Mouse (Mus musculus): ENCODE measurements around the gene Otof.

Otof gene

DNA sequence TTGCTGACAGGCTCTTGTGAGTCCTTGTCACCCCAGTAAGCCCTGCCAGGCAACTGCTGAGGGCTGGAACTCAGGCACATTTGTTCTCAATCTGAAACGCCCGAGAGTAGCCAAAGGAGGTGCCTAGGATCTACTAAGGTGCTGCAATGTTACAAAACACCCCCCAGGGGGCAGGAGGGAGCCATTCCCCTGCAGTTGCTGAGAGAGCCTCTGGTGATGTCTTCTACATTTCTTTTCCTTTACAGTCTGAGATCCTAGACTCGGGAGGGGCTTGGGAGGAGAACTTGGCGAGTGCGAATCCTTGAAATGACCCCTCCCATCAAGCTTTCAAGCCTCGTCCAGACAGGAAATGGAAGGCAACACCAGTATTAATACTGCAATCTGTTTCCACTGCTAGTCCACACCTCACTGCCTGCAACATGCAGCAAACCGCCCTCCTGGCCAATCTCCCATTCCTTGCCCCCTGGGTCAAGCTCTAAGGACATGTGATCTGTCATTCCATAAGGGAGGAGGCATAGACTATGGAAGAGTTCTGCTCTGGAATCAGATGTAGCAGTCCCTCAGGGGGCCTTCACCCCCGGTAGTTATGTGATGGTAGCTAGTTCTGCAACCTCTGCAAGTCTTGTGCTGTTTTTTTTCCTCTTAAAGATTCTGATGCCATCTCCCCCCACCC lies 38.0 kb downstream of the Otof start:
- DNase-seq (ENCODE audit: inconsistent ontology term): peak; percentile 61

DNA sequence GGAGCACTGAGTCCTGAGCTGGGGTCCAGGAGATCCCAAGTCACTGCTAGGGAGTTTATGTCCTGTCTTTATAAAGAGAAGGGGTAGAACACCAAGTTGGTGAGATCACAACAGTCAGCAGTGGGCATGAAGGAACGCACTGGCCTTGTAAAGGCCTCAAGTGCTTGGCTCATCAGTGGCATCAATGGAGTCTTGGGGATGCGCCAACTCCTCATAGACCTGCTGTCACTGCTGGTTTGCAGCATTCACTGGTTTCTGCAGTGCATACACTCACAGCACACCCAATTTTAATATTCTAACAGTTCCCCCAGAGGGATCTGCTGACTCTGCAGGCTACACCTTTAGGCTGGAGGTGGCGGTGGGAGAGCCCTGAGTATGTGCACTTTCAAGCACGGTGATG lies 38.6 kb downstream of the Otof start:
- no peak for DNase-seq (ENCODE audit: inconsistent ontology term)

DNA sequence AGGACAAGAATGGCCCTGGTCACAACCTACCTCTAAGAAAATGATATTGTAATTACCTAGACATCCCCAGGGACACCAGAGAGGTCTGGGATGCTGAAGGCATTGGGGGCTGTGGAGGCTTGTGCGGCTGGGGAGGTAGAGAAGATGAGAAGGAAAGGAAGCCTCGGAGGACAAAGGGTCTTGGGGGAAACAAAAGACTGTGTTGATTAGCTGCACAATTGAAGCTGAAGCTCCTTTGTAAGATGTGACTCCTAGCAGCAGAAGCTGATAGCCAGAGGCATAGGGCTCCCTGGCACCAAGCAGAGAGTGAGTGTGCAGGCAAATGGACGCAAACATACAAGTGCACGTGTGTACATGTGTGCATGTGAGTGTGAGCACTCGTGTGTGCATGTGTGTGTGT lies 45.1 kb downstream of the Otof start:
- DNase-seq (ENCODE audit: inconsistent ontology term): no peak

DNA sequence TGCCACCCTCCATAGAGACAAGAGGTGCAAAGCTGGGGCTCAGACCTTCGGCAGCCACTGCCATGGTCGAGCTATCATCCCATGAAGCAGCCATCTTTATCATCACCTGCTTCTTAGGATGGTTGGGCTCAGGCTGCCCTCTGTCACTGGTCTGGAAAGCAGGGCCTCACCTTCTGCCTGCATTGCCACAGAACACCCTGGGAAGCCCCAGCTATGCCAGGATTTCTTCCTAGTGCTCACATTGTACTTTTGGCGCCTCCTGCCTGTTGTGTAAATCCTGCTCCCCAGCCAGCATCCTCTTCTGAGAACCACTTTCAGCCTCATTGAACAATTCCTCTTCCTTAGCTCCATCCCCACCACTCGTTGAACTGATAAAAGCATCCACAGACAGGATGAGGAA lies 45.9 kb downstream of the Otof start:
- DNase-seq (ENCODE audit: inconsistent ontology term): no peak

DNA sequence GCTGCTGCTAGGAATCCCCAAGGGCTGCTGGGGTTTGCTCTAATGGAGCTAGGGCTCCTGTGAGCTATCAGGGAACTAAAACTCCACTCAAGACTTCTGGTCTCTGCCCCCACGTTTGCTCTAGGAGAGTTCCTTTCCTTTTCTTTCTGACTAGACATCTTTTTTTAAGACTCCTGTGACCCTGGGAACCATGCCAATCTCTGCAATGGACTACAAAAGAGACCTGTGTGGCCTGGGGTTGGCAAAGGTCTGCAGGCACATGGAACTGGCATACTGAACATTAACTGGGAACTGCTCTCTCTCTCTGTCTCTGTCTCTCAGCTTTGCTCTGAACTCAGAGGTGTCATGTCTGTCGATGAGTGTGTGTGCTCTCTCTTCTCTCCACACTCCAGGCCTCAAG lies 46.4 kb downstream of the Otof start:
- no peak for DNase-seq (ENCODE audit: inconsistent ontology term)

DNA sequence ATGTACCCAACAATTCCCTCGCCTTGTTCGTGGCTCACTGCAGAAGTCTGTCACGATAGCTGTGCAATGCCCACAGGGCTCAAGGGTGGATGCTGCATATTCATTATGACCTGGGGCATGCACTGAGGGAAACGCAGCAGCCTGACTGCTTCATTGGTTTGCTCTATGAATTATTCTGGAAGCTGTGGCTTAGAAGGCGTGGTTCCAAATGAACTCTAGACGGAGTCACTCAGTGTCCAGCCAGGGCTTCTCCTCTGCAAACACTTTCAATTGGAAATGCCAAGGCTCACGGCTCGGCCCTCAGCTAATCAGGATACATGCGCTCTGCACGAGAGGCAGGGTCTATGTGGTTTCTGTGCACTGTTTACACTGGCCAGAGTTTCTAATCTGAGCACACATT lies 50.2 kb downstream of the Otof start:
- DNase-seq (ENCODE audit: inconsistent ontology term): no peak

DNA sequence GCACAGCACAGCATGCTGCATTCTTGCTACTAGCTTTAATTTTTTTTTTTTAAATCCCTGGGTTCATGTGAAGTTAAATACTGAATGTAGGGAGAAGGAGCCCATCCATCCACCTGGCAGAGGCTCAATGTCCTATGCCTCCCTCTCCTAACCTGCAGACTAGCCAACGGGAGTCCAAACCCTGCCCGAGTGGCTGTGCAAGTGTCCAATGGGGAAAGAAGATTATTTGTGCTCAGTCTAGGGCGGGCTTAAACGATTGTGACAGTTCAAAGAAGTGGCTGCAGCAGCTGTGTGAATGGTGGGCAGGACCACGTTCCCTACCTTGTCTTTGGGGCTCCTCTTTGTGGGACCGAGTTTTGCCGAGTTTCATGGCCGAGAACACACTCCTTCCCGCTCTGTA lies 54.9 kb downstream of the Otof start:
- DNase-seq (ENCODE audit: inconsistent ontology term): no peak

DNA sequence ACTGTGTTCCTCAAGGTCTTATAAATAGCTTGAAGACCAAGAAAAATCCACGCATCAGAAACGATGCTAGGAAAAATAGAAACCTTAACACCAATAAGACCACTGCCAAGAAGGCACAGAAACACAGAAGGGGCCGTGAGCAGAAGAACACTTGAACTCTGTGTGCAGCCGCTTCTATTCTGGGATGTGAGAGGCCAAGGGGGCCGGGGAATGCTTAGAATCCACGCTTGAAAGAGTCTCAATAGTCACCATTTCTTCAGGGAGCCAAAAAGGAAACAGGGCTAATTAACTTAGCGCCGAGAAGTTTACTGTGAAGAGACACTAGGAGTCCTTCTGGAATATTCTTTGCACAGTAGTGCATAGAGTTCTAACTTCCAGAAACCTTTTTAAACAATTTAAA lies 60.6 kb downstream of the Otof start:
- DNase-seq (ENCODE audit: inconsistent ontology term): peak; percentile 33

DNA sequence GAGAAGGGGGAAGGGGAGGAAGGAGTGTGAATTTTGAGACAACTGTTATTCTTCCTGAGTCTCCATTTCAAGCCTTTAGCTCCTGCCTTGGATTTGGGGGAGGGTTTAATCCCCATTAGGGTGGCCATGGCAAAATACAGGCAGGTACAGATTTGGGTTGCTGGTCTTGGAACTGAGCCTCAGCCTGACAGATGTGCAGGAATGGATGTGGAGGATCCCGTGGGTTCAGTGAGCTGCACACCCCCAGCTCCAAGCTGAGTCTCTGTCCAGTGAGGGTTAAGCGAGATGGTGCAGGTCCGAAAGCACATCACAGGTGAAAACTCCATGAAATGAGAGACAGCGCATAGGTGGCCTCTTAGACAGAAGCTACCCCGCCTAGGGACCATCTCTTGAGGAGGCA lies 61.2 kb downstream of the Otof start:
- no peak for DNase-seq (ENCODE audit: inconsistent ontology term)

DNA sequence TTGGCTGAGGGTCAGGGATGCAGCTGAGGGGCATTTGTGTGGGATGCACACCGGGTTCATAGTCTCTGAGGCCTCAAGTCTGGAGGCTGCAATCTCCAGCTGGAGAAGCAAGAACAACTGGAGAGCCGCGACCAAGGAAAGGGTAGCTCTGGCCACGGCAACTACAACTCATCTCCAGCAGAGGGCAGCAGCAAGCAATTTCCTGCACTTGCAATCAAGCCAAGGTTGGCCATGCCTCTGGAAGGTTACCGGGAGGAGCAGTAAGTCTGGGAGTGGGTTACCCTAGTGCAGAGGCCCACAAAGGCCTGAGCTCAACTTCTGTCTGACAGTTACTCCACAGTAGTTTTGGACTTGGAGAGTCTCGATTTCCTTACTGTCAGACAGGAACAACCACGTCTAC lies 70.3 kb downstream of the Otof start:
- DNase-seq (ENCODE audit: inconsistent ontology term): peak; percentile 55

DNA sequence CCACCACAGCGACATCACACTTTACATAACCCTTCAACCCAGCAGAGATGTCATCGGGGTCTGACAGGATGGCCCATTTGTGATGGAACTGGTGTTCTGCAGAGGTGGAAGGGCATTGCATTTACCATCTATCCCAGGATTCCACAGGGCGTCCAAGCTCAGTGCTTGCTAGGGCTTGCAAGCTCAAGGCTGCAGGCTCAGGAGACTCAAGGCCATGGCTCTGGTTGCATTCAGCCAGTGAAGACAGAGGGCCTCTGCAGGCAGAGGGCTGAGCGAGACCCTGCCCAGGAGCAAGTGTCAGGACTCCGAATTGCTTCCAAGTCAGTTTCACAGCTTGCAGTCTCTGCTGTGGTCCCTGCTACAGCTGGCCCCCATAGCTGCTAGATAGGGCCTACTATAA lies 71.9 kb downstream of the Otof start:
- DNase-seq (ENCODE audit: inconsistent ontology term): no peak

DNA sequence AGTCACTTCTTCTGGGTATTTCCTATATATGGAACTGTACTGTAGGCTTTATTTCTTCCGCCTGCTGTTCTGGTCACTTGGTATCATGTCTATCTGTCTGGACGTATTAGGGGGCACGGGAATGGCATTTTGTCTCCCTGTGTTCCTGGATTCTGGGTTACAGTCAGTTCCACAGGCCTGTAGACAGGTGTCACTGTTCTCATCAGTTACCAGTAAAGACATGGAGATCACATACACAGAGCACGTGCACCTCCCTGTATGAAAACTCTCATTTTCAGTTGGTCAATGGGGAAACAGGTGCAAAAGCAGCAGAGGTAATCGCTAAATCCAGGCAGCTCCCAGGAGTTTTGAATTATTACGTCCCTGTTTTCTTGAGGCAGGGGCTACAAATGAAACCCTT lies 74.0 kb downstream of the Otof start:
- DNase-seq (ENCODE audit: inconsistent ontology term): no peak

DNA sequence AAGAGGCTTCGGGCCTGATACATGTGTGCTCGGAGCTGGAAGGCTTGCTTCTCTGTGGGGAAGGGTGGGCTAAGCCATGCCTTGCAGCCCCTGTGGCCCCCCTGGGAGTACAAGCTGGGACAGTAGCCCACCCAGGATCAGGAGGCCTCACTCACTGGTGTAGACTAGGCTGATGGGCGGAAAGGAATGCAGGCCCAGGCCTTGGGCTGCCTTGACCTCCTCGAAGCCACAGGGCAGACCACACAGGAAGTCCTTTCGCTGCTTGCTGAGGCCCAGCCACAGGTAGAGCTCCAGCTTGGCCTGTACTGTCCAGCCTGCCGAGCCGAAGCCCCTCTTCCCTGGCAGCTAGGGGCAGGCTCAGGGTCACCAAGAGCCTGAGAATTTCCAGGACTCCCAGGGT lies 78.9 kb downstream of the Otof start:
- DNase-seq (ENCODE audit: inconsistent ontology term): no peak

DNA sequence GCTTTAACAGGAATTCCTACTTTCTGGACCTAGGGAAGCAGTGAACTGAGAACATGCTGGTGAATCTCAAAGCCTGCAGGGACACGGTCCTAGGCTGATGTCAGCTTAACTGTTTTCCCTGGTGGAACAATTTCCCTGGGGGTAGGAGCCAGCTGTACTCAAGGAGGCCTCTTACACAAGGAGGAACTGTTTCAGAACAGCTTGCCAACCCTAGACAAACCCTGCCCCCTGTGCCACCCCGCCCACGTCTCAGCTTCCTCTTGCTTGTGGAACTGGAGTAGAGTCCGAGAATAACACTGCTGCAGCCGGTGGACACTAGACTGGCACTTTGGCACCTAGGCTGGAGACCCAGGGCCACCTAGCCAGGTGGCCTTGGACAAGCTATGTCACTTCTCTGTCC lies 92.3 kb downstream of the Otof start:
- no peak for DNase-seq (ENCODE audit: inconsistent ontology term)

DNA sequence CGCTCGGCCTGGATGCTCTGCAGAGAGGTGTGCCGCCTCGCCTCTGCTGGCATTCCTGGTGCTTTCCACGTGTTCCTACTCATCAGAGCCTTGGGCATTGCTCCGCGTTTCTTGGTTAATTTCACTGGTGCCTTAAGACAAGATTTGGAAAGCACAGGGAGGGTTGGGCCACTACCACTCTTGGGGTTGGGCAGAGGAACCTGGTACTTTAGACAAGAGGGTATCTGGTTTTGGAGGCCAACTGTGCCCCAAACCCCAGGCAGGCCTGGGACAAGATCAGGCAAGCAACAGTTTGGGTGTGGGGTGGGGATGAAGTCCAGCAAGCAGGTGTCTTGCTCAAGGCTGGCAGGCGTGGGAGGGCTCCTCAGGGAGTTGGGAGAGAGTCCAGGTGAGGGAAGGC lies 94.3 kb downstream of the Otof start:
- no peak for DNase-seq (ENCODE audit: inconsistent ontology term)

DNA sequence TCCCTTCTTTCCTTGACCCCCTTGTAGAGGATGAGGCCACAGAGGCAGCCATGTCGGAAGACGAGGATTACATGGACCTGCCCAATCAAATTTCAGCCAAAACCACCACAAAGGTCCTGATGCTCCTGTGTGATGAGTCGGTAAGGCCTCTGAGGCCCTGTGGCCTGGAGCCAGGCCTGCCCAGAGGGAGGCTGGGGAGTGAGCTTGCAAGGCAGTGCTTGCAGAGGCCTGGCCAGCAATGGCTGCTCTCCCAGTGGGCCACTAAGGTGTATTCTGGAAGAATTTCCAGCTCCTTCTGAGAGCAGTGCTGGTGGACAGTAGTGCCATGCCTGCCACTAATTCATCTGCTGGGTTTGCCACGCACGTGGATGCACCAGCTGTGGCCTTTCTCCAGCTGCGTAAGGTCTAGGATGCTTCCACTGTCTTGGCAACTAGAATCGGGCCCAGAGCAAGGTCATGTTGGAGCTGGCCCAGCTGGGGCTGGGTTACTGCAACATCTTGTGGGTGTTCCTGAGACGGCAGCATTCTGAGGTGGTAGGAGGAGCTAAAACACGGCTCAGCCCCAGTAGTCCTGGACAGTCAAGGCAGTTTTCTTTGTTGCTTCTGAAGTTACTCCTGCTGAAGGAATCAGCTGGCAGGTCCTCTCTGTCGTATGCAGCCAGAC lies 103.2 kb downstream of the Otof start:
- no peak for DNase-seq (ENCODE audit: inconsistent ontology term)

DNA sequence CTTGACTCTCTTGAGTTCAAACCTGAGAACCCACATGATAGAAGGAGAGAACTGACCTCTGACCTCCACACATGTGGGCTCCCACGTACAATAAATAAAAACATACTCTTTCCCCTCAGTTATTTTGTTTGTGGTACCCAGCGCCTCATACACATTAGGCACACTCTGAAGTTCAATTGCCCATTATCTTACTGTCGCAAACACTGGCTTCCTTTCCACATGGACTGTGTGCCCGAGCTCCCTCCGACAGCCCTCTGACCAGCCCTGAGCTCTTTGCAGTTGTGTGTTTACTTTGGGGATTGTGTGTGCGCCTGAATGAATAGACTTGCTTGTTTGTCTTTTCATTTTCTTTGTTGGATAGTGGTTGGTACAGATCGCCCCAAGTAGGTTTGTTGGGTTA lies 105.1 kb downstream of the Otof start:
- no peak for DNase-seq (ENCODE audit: inconsistent ontology term)

DNA sequence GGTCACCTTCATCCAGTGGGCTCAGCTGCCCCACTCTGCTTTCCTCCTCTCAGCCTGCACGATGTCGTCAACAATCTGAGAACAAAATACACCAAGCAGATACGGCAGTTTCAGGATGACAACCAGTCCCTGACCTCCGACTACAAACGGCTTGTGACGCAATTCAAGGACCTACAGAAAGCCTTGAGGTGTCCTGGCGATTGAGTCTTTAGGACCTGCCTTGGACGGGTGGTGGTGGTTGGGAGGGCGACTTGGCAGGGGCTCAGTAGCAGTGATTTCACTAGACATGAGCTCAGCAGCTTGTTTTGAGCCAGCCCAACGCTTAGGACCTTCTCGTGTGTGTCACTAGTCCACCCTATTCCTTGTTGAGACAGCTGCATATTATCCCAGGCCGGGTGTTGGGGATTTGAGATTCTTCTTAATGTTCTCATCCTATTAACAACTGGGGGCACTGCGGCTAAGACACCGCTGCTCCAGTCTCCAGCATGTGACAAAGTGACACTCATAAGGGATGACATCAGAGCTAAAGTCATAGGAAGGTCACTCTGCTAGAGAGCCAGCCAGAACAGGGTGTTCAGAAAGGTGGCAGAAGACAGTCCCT lies 106.1 kb downstream of the Otof start:
- no peak for DNase-seq (ENCODE audit: inconsistent ontology term)

DNA sequence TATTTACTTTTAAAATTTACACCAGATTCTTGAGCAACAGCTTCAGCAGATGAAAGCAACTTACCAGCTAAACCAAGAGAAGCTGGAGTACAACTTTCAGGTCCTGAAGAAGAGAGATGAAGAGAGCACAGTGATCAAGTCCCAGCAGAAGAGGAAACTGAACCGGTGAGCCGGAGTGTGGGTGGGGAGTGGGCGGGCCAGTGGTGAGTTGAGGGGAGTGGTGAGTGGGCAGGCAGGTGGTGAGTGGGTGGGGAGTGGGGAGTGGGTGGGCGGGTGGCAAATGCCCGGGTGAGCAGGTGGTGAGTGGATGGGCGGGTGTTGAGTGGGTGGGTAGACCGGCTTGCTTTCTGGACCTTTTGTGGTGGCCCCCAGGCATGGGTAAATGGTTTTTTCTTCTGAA lies 106.6 kb downstream of the Otof start:
- no peak for DNase-seq (ENCODE audit: inconsistent ontology term)

DNA sequence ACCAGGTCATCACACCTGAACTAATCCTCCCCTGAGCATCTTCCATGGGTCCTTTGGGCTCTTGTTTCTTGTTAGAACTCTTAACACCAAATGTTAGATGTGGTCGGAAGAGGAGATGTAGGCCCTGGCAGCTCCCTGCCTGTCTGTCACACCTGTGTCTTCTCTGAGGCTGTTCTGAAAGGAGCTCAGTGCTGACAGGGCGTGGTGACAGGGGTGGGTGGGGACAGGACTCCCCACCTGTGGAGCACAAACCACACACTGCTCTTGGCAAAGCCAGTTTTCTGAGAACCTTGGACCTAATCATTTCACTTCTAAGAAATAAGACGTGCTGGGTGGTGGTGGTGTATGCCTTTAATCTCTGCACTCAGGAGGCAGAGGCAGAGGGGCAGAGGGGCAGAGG lies 108.1 kb downstream of the Otof start:
- DNase-seq (ENCODE audit: inconsistent ontology term): no peak

DNA sequence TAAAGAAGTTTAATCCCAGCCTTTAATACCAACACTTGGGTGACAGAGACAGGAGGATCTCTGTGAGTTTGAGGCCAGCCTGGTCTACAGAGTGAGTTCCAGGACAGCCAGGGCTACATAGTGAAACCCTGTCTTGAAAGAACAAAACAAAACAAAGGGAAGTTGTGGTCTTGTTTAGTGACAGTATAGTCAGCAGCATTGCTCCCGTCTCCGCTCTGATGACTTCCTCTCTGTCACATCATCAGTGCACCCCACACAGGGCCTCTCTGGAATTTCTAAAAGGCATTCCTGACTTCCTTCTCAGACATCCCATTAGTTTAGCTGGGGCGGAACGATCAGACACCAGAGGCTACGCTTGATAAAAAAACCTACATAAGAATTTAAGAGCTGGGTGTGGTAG lies 117.8 kb downstream of the Otof start:
- DNase-seq (ENCODE audit: inconsistent ontology term): no peak

DNA sequence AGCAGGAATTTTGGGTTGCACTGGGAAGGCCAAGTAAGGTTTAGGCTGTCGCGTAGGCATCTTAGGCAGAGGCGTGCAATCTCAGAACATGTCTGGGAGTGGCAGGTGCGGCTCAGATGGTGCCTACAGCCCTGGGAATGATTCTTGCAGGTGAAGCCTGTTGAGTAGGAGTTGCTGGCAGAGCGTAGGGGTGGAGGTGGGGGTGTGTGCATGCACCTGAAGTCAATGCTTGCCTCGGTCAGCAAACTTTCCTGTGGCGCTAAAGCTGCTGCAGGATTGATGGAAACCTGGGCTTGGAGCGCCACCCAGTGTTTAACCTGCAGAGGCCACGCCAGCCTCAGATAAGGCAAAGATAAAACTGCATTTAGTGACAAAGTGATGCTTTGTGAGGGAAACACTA lies 118.6 kb downstream of the Otof start:
- DNase-seq (ENCODE audit: inconsistent ontology term): peak; percentile 39

DNA sequence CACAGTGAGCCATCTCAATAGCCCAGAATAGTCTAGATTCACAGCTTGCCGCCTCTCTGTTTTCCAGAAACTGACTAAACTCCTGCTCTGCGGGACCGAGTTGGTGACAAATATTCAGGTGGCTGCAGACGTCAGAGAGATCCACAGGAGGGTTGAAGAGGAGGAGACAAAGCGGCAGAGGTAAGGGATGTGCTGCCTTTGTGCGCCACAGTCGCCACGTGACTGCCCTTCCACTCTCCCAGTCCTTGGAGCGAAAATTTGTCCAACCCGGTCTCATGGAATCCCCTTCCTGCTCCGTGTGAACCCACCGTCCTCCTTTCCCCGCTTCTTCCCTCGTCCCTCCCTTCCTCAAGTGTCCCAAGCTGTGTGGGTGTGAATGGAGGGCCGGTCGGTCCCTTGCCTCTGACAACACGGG lies 119.1 kb downstream of the Otof start:
- peak; percentile 38 for DNase-seq (ENCODE audit: inconsistent ontology term)

All from Muller cell, postnatal 12 days (primary cell).